Mouse (Mus musculus): Measurements from ENCODE around the gene Pgs1.

The Pgs1 gene

DNA sequence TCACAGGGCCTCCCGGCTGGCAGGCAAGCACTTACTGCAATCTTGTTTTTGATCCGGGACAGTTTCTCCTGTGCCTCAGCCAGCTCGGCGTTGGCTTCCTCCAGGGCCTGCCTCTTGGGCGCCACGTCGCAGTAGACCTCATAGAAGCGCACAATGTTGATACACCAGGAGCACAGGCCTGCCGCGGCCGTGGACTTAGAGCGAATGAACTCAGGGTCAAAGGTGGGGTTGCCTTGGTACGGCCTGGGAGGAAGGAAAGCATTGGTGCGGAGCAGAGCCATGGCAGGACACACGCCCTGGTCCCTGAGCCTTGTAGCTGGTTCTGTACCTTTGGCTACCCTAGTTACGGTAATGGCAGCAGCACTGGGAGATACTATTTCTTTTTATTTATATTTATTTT is 64.1 kb downstream of the Pgs1 start:
- DNase-seq (ENCODE audit: low spot score): no peak

DNA sequence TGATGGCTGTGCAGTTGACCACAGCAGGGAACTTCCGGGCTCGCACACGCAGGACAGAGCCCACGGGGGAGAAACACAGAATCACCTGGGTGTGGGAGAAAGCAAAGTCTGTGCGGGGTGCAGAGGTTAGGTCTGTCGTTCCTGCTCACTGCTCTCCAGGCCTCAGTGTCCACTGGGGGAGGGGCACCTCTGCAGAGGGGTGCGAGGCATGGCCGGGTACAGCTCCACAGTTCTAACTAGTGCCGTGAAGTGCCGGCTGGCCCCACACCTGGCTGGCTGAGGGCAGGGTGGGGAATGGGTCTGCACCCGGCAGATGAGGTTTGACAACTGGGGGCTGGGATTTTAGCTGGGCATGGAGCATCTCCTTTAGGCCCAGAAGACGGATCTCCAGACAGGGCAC is 72.3 kb downstream of the Pgs1 start:
- DNase-seq (ENCODE audit: low spot score): no peak

DNA sequence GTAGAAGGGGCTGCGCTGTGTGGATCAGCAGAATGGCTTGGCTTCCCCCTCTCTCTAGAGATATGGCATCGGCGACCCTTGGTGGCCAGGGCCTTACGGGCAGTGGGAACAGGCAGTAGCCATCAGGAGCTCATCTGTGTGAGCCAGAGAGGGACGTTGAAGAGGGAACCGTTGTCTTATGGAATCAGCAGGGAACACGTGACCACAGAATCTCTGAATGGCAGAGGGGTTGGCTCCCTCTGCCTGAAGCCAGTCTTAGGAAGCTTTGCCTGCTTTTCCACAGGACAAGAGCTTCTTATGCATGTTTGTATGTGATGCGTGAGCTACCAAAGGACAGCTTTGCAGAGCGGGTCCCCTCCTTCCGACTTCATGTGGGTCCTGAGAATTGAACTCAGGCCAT is 72.8 kb downstream of the Pgs1 start:
- DNase-seq (ENCODE audit: low spot score): no peak

DNA sequence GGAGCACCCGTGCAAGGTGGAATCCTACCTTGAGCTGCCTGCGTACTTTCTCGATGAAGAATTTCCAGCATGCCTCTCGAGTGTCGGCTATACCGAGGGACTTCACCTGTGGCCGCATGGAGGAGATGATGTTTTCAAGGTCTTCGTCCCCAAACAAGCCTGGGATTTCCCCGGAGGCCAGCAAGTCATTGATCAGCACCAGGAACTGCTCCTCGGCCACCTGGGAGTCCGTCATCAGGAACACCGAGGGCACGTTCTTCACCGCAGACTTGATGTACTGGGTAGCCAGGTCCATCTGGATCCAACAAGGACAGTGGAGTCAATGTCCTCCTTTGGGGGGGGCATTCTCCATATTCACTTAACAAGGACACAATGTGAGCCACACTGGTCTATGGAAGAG is 73.9 kb downstream of the Pgs1 start:
- DNase-seq (ENCODE audit: low spot score): no peak

DNA sequence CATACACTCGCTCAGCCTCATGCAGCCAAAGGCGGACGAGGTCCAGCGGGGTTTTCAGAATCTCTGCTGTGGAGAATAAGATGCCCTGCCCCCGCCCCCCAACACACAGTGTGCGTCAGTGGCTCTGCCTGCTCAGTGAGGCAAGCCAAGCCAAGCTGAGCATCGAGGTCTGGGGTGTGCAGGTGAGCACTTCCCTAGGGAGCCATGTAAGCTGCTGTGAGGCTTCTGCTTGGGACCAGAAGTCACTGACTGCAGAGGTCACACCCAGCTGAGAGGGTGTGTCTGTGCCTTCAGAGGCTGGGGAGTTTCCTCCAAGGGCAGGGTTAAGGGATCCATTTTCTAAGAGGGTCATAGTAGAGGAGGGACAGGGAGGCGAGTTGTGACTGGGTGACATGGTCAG is 81.5 kb downstream of the Pgs1 start:
- no peak for DNase-seq (ENCODE audit: low spot score)

DNA sequence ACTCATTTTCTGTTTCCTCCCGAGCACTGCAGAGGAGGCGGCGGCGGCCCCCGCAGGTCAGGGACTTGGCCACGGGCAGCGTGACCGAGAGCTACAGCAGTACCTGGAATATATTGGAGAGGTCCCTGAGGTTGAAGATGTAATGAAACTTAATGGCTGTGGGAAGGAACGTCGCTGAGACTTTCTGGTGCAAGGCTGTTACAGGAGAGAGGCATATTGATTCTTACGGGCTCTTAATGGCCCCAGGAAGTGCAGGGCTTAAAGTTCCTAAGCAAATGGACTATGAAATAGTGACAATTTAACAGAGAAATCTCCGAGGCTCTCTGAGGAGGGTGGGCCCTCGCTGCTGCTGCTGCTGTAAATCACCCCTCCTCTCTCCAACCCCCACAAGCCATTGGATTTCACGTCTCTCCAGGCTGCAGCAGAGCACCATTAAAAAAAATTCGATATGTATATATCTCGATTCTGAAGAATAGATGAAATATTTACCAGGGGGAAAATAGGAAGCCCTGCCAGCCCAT is 82.8 kb downstream of the Pgs1 start:
- no peak for DNase-seq (ENCODE audit: low spot score)

DNA sequence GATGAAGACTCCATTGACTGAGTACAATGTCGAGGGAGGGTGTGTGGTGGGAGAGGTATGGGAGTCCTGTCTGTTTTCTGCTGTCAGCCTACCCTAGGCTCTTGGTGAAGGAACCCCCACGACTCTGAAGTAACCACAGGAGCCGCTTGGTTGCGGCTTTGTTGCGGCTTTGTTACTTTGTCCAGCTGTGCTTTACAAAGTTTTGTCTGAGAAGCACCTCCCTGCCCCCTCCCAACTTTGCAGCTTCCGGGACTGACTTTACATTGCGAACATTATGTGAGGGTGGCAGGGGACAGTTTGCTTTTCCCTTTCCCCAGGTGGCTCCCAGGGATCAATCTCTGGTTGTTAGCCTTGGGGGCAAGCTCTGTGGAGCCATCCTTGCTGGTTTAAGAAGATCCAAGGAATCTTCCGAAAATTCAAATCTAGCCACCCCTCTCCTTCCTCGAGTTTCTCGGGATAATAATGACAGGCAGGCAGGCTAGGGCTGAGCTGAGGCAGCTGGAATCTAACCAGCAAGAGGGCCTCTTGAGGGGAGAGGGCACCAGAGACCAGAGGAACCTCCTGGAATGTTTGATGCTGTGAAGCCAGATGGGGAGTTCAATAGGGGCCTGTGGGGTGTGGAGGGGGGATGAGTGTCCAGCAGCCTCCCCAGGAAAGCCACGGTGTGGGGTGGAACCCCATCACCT is 85.3 kb downstream of the Pgs1 start:
- no peak for DNase-seq (ENCODE audit: low spot score)
